Mouse (Mus musculus) spleen, adult 2 months (tissue): ENCODE results near the gene Fam241b. TPM values are rescaled to one million over a fixed set of nuclear protein-coding genes. Genes with fewer than 3 reads are reported as not detected.

Experiments
- DNase-seq, 2 experiments: peaks; one replicate each; pipeline versions ENCODE4 v3.0.0 to v3.0.0-alpha.2; 2012 to 2021; ENCODE audit warnings: low spot score in 2 of 2, low read depth in 1 of 2
- H3K27ac ChIP-seq: fragments of 200-500 bp; 2 replicates; pipeline ENCODE4 v1.5.1; 2012; ENCODE audit warnings: low read length, inconsistent platforms; ENCODE audit not compliant: insufficient read depth
- H3K27me3 ChIP-seq: fragments of 200-500 bp; 2 replicates; pipeline ENCODE4 v1.6.1; 2012; ENCODE audit warnings: mild to moderate bottlenecking, moderate library complexity, low read length, inconsistent platforms; ENCODE audit not compliant: control insufficient read depth, insufficient read depth
- H3K36me3 ChIP-seq: fragments of 200-500 bp; 2 replicates; pipeline ENCODE4 v1.6.1; 2012; ENCODE audit warnings: mild to moderate bottlenecking, low read length, inconsistent platforms; ENCODE audit not compliant: control insufficient read depth, insufficient read depth
- H3K4me1 ChIP-seq: fragments of 200-500 bp; 2 replicates; pipeline ENCODE4 v1.6.1; 2011; ENCODE audit warnings: inconsistent platforms; ENCODE audit not compliant: control insufficient read depth, insufficient read depth, insufficient read length
- H3K4me3 ChIP-seq: fragments of 200-500 bp; 2 replicates; pipeline ENCODE4 v1.5.1; 2011; ENCODE audit warnings: mild to moderate bottlenecking, inconsistent platforms; ENCODE audit not compliant: insufficient read depth, insufficient read length; ENCODE audit errors: extremely low read depth
- CTCF ChIP-seq: fragments of 200-500 bp; IDR thresholded peaks from 2 replicates; pipeline ENCODE4 v1.5.1; 2011; ENCODE audit warnings: mild to moderate bottlenecking, inconsistent platforms; ENCODE audit not compliant: insufficient read depth, insufficient read length, insufficient replicate concordance; ENCODE audit errors: extremely low read depth
- POLR2A ChIP-seq: fragments of 200-500 bp; IDR thresholded peaks from 2 replicates; pipeline ENCODE4 v1.6.1; 2011; ENCODE audit warnings: low read depth, low read length, inconsistent platforms
- whole genome bisulfite sequencing: fragments of 180-500 bp; shearing (Covaris S2); methylation state at CpG from one replicate; pipeline ENCODE4 v1.1.7; 2018; 5-methylcytosine and 5-hydroxymethylcytosine counted together
- polyA plus RNA-seq: library from polyadenylated mRNA; depleted of rRNA; stranded (reverse); fragments of >200 nt; gene quantifications from 2 replicates; pipeline ENCODE4 v1.2.3, GENCODE M21; 2012; rRNA removed

The Fam241b gene
- 0.68 and 0.80 TPM in 2 replicates for polyA plus RNA-seq

DNA sequence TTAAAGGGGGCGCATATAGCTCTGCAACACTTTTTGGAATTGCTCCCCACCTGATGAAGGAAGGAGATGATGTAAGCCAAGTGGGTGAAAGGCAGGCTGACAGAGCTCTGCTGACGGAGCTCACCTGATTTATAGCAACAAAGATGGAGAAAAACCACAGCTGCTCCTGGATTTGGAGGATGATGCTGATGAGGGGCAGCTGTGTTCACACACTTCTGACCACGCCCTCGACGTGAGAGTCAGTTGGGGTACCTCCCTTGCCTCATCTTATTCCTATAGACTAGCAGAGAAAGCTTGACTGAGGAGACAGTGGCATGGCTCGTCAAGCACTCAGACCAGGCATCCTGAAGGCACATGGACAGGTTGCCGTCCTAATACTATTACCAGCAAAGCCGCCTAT lies at the start of gene Fam241b:
Gene Fam241b (minus strand): TSS at position 101 of the 400 bp plus-strand sequence.
- no peak for DNase-seq

DNA sequence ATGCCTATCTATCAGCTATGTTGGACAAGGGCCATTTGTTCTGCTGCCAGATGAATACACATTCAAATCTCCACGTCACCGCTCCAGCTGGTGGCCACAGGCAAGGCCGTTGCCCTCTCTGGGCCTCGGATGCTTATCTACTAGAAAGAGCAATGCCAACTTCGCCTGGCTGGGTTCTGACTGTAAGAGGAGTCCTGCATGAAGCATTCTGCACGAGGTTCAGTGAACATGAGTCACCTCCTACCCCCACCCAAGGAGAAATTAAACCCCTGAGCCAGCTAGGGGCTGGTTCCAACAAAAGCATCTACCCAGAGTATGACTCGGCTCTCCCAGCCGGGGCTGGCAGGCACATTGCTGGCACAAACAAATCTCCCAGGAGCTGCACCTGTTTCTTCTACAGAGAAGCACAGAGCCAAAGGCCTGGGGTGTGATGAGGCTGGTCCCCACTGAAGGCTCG lies 49.0 kb upstream of the Fam241b start:
- no peak overlapping the region for H3K27ac ChIP-seq
- peaks cover 11% of the 10 kb centered on the region; the same call in 1 of the 2 replicates for H3K4me1 ChIP-seq
- DNase-seq, result no peak
- no peaks in the 10 kb centered on the region for H3K27me3 ChIP-seq
- no peak overlapping the region for H3K4me3 ChIP-seq
- WGBS, result 66% methylated on average over 9 of the region's 9 CpGs
- TF ChIP-seq CTCF, result no peak
- no peak for TF ChIP-seq POLR2A
- no peaks in the 10 kb centered on the region for H3K36me3 ChIP-seq

More for the DNA sequence above, at the start of gene Fam241b:
- H3K27me3 ChIP-seq, result no peaks in the 10 kb centered on the region
- no peaks in the 10 kb centered on the region for H3K36me3 ChIP-seq
- no peak within 1 kb of the TSS for H3K4me3 ChIP-seq
- 62% methylated on average over 8 of the region's 8 CpGs for WGBS
- H3K4me1 ChIP-seq, result no peaks in the 10 kb centered on the region
- H3K27ac ChIP-seq, result no peak within 1 kb of the TSS
- TF ChIP-seq POLR2A, result no peak
- no peak for TF ChIP-seq CTCF

DNA sequence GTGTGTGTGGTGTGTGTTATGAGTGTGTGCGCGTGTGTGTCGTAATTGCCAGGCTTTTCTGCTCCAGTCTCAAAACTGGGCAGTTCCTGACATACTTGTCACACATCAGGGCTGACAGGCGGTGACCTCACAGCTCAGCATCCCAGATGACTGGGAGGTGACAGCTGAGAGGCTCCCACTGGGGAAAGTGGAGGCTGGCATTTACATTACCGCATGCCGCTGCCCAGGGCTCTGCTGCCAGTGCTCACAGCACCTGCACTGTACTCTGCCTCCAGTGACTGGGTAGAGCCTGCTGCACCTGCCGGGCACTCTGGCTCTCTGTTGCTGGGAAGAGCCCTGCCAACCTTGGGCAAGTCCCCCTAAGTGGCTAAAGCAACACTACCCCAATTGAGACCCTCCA lies 47.1 kb upstream of the Fam241b start:
- Histone ChIP-seq H3K4me1 (peaks cover 11% of the 10 kb centered on the region; the same call in 1 of the 2 replicates), H3K27me3 (no peaks in the 10 kb centered on the region), H3K27ac (no peak overlapping the region), H3K36me3 (no peaks in the 10 kb centered on the region), H3K4me3 (no peak overlapping the region)
- DNase-seq, result no peak
- TF ChIP-seq CTCF, result no peak
- no peak for TF ChIP-seq POLR2A
- WGBS, result 71% methylated on average over 7 of the region's 7 CpGs

DNA sequence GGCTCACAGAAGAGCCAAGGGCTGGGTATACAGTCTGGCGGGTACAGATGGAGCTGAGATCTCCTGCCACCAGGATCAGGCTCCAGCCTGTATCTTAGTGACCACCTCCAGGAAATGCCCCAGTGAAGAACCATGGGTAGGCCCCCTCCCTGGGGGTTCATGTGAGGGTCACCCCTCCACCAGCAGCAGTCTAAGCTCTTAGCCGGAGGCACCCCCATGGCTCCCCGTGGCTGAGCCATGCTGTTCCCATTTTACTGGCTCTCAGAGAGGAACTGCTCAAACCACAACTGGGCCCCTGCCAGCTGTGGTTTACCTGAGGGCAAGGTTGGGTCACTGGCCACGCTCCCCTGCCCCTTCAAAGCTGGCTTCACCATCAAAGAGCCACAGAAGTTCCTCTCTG lies 46.2 kb upstream of the Fam241b start:
- Histone ChIP-seq H3K4me1 (peaks cover 4% of the 10 kb centered on the region; the same call in 1 of the 2 replicates), H3K36me3 (no peaks in the 10 kb centered on the region), H3K4me3 (no peak overlapping the region), H3K27ac (no peak overlapping the region), H3K27me3 (no peaks in the 10 kb centered on the region)
- WGBS, result 11% methylated on average over 4 of the region's 4 CpGs
- peak; percentile 12 to 77 for DNase-seq
- TF ChIP-seq CTCF (no peak), POLR2A (no peak)

DNA sequence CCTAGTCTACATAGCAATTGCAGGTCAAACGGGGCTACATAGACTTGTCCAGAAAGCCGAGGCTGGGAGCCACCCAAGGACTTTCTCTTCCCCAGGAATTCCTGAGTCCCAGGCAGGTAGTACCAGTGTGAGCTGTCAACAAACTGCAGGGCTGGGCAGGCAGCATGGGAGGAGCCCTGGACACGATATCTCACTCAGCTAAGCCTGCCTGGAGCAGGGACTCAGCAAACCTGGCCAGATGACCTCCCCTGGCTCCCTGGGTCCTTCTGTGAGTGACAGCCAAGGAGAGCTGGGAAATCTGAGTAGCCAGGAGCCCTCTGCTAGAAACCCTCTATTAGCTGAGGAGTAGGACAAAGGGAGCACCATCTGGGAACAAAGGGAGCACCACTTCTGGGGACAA lies 45.6 kb upstream of the Fam241b start:
- no peak for DNase-seq
- H3K4me1 ChIP-seq, result peaks cover 4% of the 10 kb centered on the region; the same call in 1 of the 2 replicates
- 54% methylated on average over 3 of the region's 3 CpGs for WGBS
- no peaks in the 10 kb centered on the region for H3K27me3 ChIP-seq
- no peak for TF ChIP-seq POLR2A
- no peak for TF ChIP-seq CTCF
- no peak overlapping the region for H3K27ac ChIP-seq
- no peaks in the 10 kb centered on the region for H3K36me3 ChIP-seq
- no peak overlapping the region for H3K4me3 ChIP-seq

DNA sequence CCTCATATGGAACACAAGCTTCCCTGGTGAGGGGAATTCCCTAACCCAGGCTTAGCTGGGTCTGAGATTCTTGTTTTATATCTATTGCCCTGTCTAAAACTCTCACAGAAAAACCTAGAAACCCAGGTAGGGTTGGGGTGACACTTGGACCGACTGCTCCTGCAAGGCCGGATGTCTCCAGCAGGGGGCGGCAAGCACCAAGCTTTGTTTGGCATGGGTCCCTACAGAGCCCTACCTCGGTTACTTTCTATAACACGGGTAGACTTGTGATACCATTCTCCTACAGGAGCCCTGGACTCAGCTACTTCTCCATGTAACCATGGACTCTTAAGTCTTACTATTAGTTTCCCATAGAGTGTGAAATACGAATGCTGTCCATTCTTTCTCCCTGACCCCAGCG lies 43.2 kb upstream of the Fam241b start:
- Histone ChIP-seq H3K4me1 (peaks cover 4% of the 10 kb centered on the region; the same call in 1 of the 2 replicates), H3K4me3 (no peak overlapping the region), H3K27ac (no peak overlapping the region), H3K36me3 (no peaks in the 10 kb centered on the region), H3K27me3 (no peaks in the 10 kb centered on the region)
- peak; percentile 9 to 78 for DNase-seq
- 25% methylated on average over 7 of the region's 7 CpGs for WGBS
- peak; percentile 90 for TF ChIP-seq CTCF
- TF ChIP-seq POLR2A, result no peak

DNA sequence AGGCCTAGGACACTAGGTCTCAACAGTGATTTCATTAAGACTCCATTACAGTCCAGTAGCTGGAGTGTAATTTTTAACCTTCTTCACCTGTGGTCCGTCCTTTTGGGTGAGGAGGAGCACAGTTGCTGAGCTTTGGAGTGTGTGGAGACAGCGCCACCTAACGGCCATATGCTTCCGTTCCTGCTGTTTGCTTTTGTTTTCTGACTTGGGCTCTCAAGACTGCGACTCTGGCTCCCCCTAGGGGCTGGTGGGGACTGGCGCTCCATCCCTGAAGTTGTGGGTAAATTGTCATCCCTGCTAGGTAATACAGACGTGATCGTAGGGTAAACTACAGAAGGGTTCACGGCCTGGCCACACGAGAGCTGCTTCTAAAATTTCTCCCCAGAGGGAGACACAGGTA lies 39.3 kb upstream of the Fam241b start:
- WGBS, result 4% methylated on average over 10 of the region's 10 CpGs
- DNase-seq, result peak; percentile 73 to 87
- H3K27me3 ChIP-seq, result no peaks in the 10 kb centered on the region
- no peaks in the 10 kb centered on the region for H3K36me3 ChIP-seq
- peak; percentile 97 for TF ChIP-seq CTCF
- TF ChIP-seq POLR2A, result no peak
- H3K4me3 ChIP-seq, result no peak overlapping the region
- H3K4me1 ChIP-seq, result no peaks in the 10 kb centered on the region
- no peak overlapping the region for H3K27ac ChIP-seq
